In genomic region chr8:47320707-47321106, GRCm38 (mm10) we compare ENCODE assay signal across 28 mouse cellular contexts.
DNase-seq lines count a peak whose midpoint lies in the region; ATAC-seq and TF ChIP-seq lines count a peak whose summit lies in the region.
"Had no signal": no experiment of that assay in that cellular context is flagged by ENCODE, and none has a peak within 500 bp of the region (broad histone marks: within the 10 kb centered on the region; RNA-seq: fewer than 3 reads in every experiment).

No protein-coding gene starts in this region.

- no peak overlapping the region for H3K4me2 ChIP-seq in midbrain, embryonic 14.5 days (ENCODE audit: low read length)
- H3K4me2 ChIP-seq in midbrain, embryonic 15.5 days, result no peak overlapping the region
- H3K4me2 ChIP-seq: embryonic facial prominence, embryonic 13.5 days; embryonic facial prominence, embryonic 15.5 days; forebrain, embryonic 12.5 days had no signal

- peak; percentile 38 for DNase-seq in midbrain, embryonic 14.5 days
- DNase-seq in ES-CJ7 (ENCODE audit: low read depth, low spot score) (peak; percentile 65), R1 (ENCODE audit: low read depth, low spot score) (peak; percentile 77)
- no peak for DNase-seq in left cerebral cortex, adult 2 months (ENCODE audit: extremely low spot score in 1 of 2, low spot score in 2 of 2)
- no peak for DNase-seq in right cerebral cortex, postnatal 4 days
- DNase-seq in c-Kit-positive CD71-positive TER-119-positive erythroid progenitor cells, embryonic 14.5 days (ENCODE audit: low spot score), result no peak
- DNase-seq: adrenal gland, adult 8-10 months; adrenal gland, postnatal 14 days; adrenal gland, postnatal 36 days; cerebellum, adult 11 months; cerebellum, adult 18-20 months; cerebellum, adult 8-10 months; cerebellum, adult 9-11 months; cerebellum, postnatal 14 days; cerebellum, postnatal 36 days; embryo, embryonic 11 days had no signal

- no peaks in the 10 kb centered on the region for H3K9me3 ChIP-seq in midbrain, embryonic 14.5 days (ENCODE audit: control insufficient read depth, low read length)
- H3K9me3 ChIP-seq in midbrain, embryonic 15.5 days, result no peaks in the 10 kb centered on the region
- H3K9me3 ChIP-seq in ES-Bruce4 (replicated peaks; ENCODE audit: control insufficient read depth, insufficient read depth, low read length, poor library complexity, severe bottlenecking), result no peaks in the 10 kb centered on the region
- H3K9me3 ChIP-seq: embryonic facial prominence, embryonic 13.5 days; embryonic facial prominence, embryonic 15.5 days; forebrain, embryonic 10.5 days; forebrain, embryonic 12.5 days; G1E had no signal

- H3K36me3 ChIP-seq in midbrain, embryonic 14.5 days (ENCODE audit: control insufficient read depth, insufficient read depth, low read length), result no peaks in the 10 kb centered on the region
- H3K36me3 ChIP-seq in midbrain, embryonic 15.5 days (replicated peaks), result no peaks in the 10 kb centered on the region
- H3K36me3 ChIP-seq in ES-Bruce4 (ENCODE audit: control insufficient read depth, insufficient read depth, low read length, poor library complexity, severe bottlenecking), result no peaks in the 10 kb centered on the region
- H3K36me3 ChIP-seq: embryonic facial prominence, embryonic 13.5 days; embryonic facial prominence, embryonic 15.5 days; forebrain, embryonic 10.5 days; forebrain, embryonic 12.5 days; G1E had no signal

- ATAC-seq in midbrain, embryonic 14.5 days (ENCODE audit: low FRiP score, low TSS enrichment), result no peak
- no peak for ATAC-seq in midbrain, embryonic 15.5 days (replicated peaks)
- ATAC-seq: activated CD4-positive, CD25-positive, alpha-beta regulatory T cell, adult 4 months; forebrain, embryonic 14.5 days; forebrain, embryonic 16.5 days; Patski had no signal

- no peak for TF ChIP-seq EP300 in ES-Bruce4 (IDR thresholded peaks at IDR 0.05; ENCODE audit: insufficient read depth, low read depth, low read length)

- WGBS in midbrain, embryonic 14.5 days, result 8% methylated on average over 2 of the region's 2 CpGs
- 7% methylated on average over 2 of the region's 2 CpGs for WGBS in midbrain, embryonic 15.5 days

- no peak overlapping the region for H3K27ac ChIP-seq in midbrain, embryonic 14.5 days (replicated peaks; ENCODE audit: low read depth, low read length)
- no peak overlapping the region for H3K27ac ChIP-seq in midbrain, embryonic 15.5 days
- H3K27ac ChIP-seq in ES-Bruce4 (ENCODE audit: insufficient read depth, low read length), result peak overlapping the region; percentile 14
- no peak overlapping the region for H3K27ac ChIP-seq in left cerebral cortex, adult 2 months
- H3K27ac ChIP-seq: embryonic facial prominence, embryonic 13.5 days; embryonic facial prominence, embryonic 15.5 days; forebrain, embryonic 10.5 days; forebrain, embryonic 12.5 days had no signal

- H3K4me3 ChIP-seq in midbrain, embryonic 14.5 days (replicated peaks; ENCODE audit: low read depth, low read length), result no peak overlapping the region
- H3K4me3 ChIP-seq in midbrain, embryonic 15.5 days, result no peak overlapping the region
- no peak overlapping the region for H3K4me3 ChIP-seq in ES-Bruce4 (ENCODE audit: low read depth, low read length)
- H3K4me3 ChIP-seq in left cerebral cortex, adult 2 months, result no peak overlapping the region
- H3K4me3 ChIP-seq: embryonic facial prominence, embryonic 13.5 days; embryonic facial prominence, embryonic 15.5 days; erythroblast, embryonic 14.5 days; forebrain, embryonic 10.5 days; forebrain, embryonic 12.5 days had no signal

- no peaks in the 10 kb centered on the region for H3K27me3 ChIP-seq in midbrain, embryonic 14.5 days (ENCODE audit: control insufficient read depth, insufficient read depth, low read length)
- no peaks in the 10 kb centered on the region for H3K27me3 ChIP-seq in midbrain, embryonic 15.5 days (replicated peaks)
- no peaks in the 10 kb centered on the region for H3K27me3 ChIP-seq in ES-Bruce4 (ENCODE audit: control insufficient read depth, insufficient read depth, low read length, poor library complexity, severe bottlenecking)
- H3K27me3 ChIP-seq: embryonic facial prominence, embryonic 13.5 days; embryonic facial prominence, embryonic 15.5 days; Patski had no signal

- no peak for TF ChIP-seq CTCF in ES-Bruce4 (IDR thresholded peaks at IDR 0.05; ENCODE audit: low read depth, low read length)
- no peak for TF ChIP-seq CTCF in left cerebral cortex, adult 2 months (IDR thresholded peaks at IDR 0.05)

- intact Hi-C loops in left cerebral cortex, adult 2 months (cut with DNase I), result no loop called here

- H3K9ac ChIP-seq in midbrain, embryonic 14.5 days (replicated peaks; ENCODE audit: low read length), result no peak overlapping the region
- H3K9ac ChIP-seq in midbrain, embryonic 15.5 days, result no peak overlapping the region
- no peak overlapping the region for H3K9ac ChIP-seq in ES-Bruce4 (ENCODE audit: low read depth, poor library complexity, severe bottlenecking)
- H3K9ac ChIP-seq: embryonic facial prominence, embryonic 13.5 days; embryonic facial prominence, embryonic 15.5 days; forebrain, embryonic 12.5 days had no signal

- no peak for TF ChIP-seq POLR2A in ES-Bruce4 (IDR thresholded peaks at IDR 0.05; ENCODE audit: insufficient read depth, low read length)

- H3K4me1 ChIP-seq in midbrain, embryonic 14.5 days (ENCODE audit: control insufficient read depth, insufficient read depth, low read length), result peaks cover 12% of the 10 kb centered on the region
- H3K4me1 ChIP-seq in midbrain, embryonic 15.5 days, result peaks cover 14% of the 10 kb centered on the region; the same call in 1 of the 2 replicates
- H3K4me1 ChIP-seq in ES-Bruce4 (ENCODE audit: control insufficient read depth, insufficient read depth, low read length), result peaks cover 16% of the 10 kb centered on the region

Comparison
In these comparisons a context has a peak if more than half of its experiments do, and no peak if none do; other contexts are left out.
1. DNase-seq: peak in midbrain, embryonic 14.5 days (single experiment), ES-CJ7 (single experiment) and R1 (single experiment); none in left cerebral cortex, adult 2 months (0 of 2), right cerebral cortex, postnatal 4 days (single experiment) and c-Kit-positive CD71-positive TER-119-positive erythroid progenitor cells, embryonic 14.5 days (single experiment).